Mouse (Mus musculus) midbrain, embryonic 11.5 days (tissue): ENCODE data around the gene Lin9. TPM values are rescaled to one million over a fixed set of nuclear protein-coding genes. Genes with fewer than 3 reads are reported as not detected.
"Not testable (repeated sequence)": the region's sequence is repeated elsewhere in the genome, so short reads cannot be mapped to it uniquely, and the experiment has no call there.

ENCODE experiments used
- ATAC-seq: fragments of 200-750 bp; cut with Nextera tagmentation; 2 replicates; pipeline ENCODE4 v1.8.0; 2017; ENCODE audit warnings: moderate TSS enrichment, moderate library complexity; ENCODE audit not compliant: low FRiP score
- DNase-seq: peaks from one replicate; pipeline ENCODE4 v3.0.0; 2015; ENCODE audit warnings: low spot score; ENCODE audit errors: missing footprints
- H3K27ac ChIP-seq: fragments of 300-500 bp; sonication (generic); 2 replicates; pipeline ENCODE4 v1.5.1; 2014; ENCODE audit warnings: low read depth, low read length
- H3K27me3 ChIP-seq: fragments of 300-500 bp; sonication (generic); 2 replicates; pipeline ENCODE4 v1.6.1; 2014; ENCODE audit warnings: mild to moderate bottlenecking, low read length, moderate library complexity, mixed read lengths; ENCODE audit not compliant: control insufficient read depth, insufficient read depth
- H3K36me3 ChIP-seq: fragments of 300-500 bp; sonication (generic); 2 replicates; pipeline ENCODE4 v1.6.1; 2014; ENCODE audit warnings: mild to moderate bottlenecking, low read length, moderate library complexity, mixed read lengths; ENCODE audit not compliant: control insufficient read depth, insufficient read depth
- H3K4me1 ChIP-seq: fragments of 300-500 bp; sonication (generic); 2 replicates; pipeline ENCODE4 v1.6.1; 2014; ENCODE audit warnings: low read length; ENCODE audit not compliant: control insufficient read depth, insufficient read depth
- H3K4me2 ChIP-seq: fragments of 300-500 bp; sonication (generic); 2 replicates; pipeline ENCODE4 v1.6.1; 2014; ENCODE audit warnings: mild to moderate bottlenecking, moderate library complexity
- H3K4me3 ChIP-seq: fragments of 300-500 bp; sonication (generic); 2 replicates; pipeline ENCODE4 v1.5.1; 2014; ENCODE audit warnings: low read depth, low read length
- H3K9ac ChIP-seq: fragments of 300-500 bp; sonication (generic); 2 replicates; pipeline ENCODE4 v1.6.1; 2014; ENCODE audit warnings: low read length
- H3K9me3 ChIP-seq: fragments of 300-500 bp; sonication (generic); 2 replicates; pipeline ENCODE4 v1.6.1; 2016; ENCODE audit warnings: low read length; ENCODE audit not compliant: control insufficient read depth
- WGBS: fragments of 180-500 bp; shearing (Covaris S2); extraction: QIAGEN DNeasy Blood & Tissue Kit; methylation state at CpG from one replicate; pipeline ENCODE4 v1.1.7; 2014; 5-methylcytosine and 5-hydroxymethylcytosine counted together
- polyA plus RNA-seq: library from polyadenylated mRNA; unstranded; fragments of >200 nt; fragmentation: Nextera tagmentation; extraction: Ambion mirVana; gene quantifications from 2 replicates; pipeline ENCODE4 v1.2.1, GENCODE M21; 2014

Lin9 gene
- 26.2 and 30.4 TPM in 2 replicates for polyA plus RNA-seq

- DNase-seq = peak; percentile 99
- peak within 1 kb of the TSS; percentile 83 for H3K4me2 ChIP-seq
- peak within 1 kb of the TSS; percentile 99 for H3K9ac ChIP-seq
- under 1% methylated on average over 39 of the region's 47 CpGs for WGBS
- peaks cover 18% of the 10 kb centered on the region for H3K4me1 ChIP-seq
- peak; percentile 92 for ATAC-seq
- no peaks in the 10 kb centered on the region for H3K27me3 ChIP-seq
- H3K4me3 ChIP-seq = peak within 1 kb of the TSS; percentile 79
- peak within 1 kb of the TSS; percentile 92 for H3K27ac ChIP-seq
- no peaks in the 10 kb centered on the region for H3K36me3 ChIP-seq
- no peaks in the 10 kb centered on the region for H3K9me3 ChIP-seq
These were observed at the start of gene Lin9 for GRCm38 (mm10) chr1:180641137-180641517. Gene Lin9 (plus strand): TSS chr1:180641150.

GRCm38 (mm10) chr1:180600578-180600977, 40.4 kb upstream of the Lin9 start:
- H3K27me3 ChIP-seq = no peaks in the 10 kb centered on the region
- H3K4me1 ChIP-seq = no peaks in the 10 kb centered on the region
- H3K4me2 ChIP-seq = no peak overlapping the region
- peaks cover 45% of the 10 kb centered on the region for H3K36me3 ChIP-seq
- no peaks in the 10 kb centered on the region for H3K9me3 ChIP-seq
- DNase-seq = no peak
- H3K4me3 ChIP-seq = no peak overlapping the region
- no peak for ATAC-seq
- no peak overlapping the region for H3K27ac ChIP-seq
- no peak overlapping the region for H3K9ac ChIP-seq
- 95% methylated on average over 6 of the region's 6 CpGs for WGBS

- ATAC-seq = no peak
- H3K27me3 ChIP-seq = no peaks in the 10 kb centered on the region
- no peaks in the 10 kb centered on the region for H3K9me3 ChIP-seq
- no peak overlapping the region for H3K4me2 ChIP-seq
- 93% methylated on average over 6 of the region's 6 CpGs for WGBS
- H3K27ac ChIP-seq = no peak overlapping the region
- no peak overlapping the region for H3K9ac ChIP-seq
- no peak for DNase-seq
- H3K36me3 ChIP-seq = peaks cover 37% of the 10 kb centered on the region
- no peaks in the 10 kb centered on the region for H3K4me1 ChIP-seq
- no peak overlapping the region for H3K4me3 ChIP-seq
These were observed 39.1 kb upstream of the Lin9 start for GRCm38 (mm10) chr1:180601806-180602205.

- DNase-seq = no peak
These were observed 36.4 kb upstream of the Lin9 start for GRCm38 (mm10) chr1:180604579-180604978.

GRCm38 (mm10) chr1:180606106-180606505, 34.8 kb upstream of the Lin9 start:
- H3K27ac ChIP-seq = no peak overlapping the region
- ATAC-seq (no peak), DNase-seq (no peak)
- H3K4me3 ChIP-seq = no peak overlapping the region
- no peak overlapping the region for H3K9ac ChIP-seq
- H3K4me2 ChIP-seq = no peak overlapping the region
- no peaks in the 10 kb centered on the region for H3K27me3 ChIP-seq
- no peaks in the 10 kb centered on the region for H3K4me1 ChIP-seq
- H3K36me3 ChIP-seq = peaks cover 9% of the 10 kb centered on the region
- H3K9me3 ChIP-seq = no peaks in the 10 kb centered on the region
- 75% methylated on average over 3 of the region's 3 CpGs for WGBS

More at GRCm38 (mm10) chr1:180604579-180604978, 36.4 kb upstream of the Lin9 start:
- WGBS = 76% methylated on average over 4 of the region's 4 CpGs
- Histone ChIP-seq H3K4me1 (no peaks in the 10 kb centered on the region), H3K27ac (no peak overlapping the region), H3K27me3 (no peaks in the 10 kb centered on the region), H3K9ac (no peak overlapping the region), H3K36me3 (peaks cover 23% of the 10 kb centered on the region), H3K9me3 (no peaks in the 10 kb centered on the region), H3K4me3 (no peak overlapping the region), H3K4me2 (no peak overlapping the region)
- no peak for ATAC-seq

- no peaks in the 10 kb centered on the region; the same call in 1 of the 2 replicates for H3K9me3 ChIP-seq
- WGBS = 76% methylated on average over 10 of the region's 10 CpGs
These were observed 34.0 kb upstream of the Lin9 start for GRCm38 (mm10) chr1:180606796-180607577.

GRCm38 (mm10) chr1:180607578-180607879, 33.4 kb upstream of the Lin9 start:
- WGBS = 90% methylated on average over 2 of the region's 2 CpGs

More at GRCm38 (mm10) chr1:180606796-180607577, 34.0 kb upstream of the Lin9 start:
- no peak overlapping the region for H3K4me2 ChIP-seq
- H3K27me3 ChIP-seq = no peaks in the 10 kb centered on the region
- no peak overlapping the region for H3K9ac ChIP-seq
- no peak for DNase-seq
- no peak for ATAC-seq
- H3K27ac ChIP-seq = no peak overlapping the region
- H3K4me1 ChIP-seq = no peaks in the 10 kb centered on the region
- H3K36me3 ChIP-seq = peaks cover 4% of the 10 kb centered on the region; the same call in 1 of the 2 replicates
- H3K4me3 ChIP-seq = no peak overlapping the region

GRCm38 (mm10) chr1:180611842-180612241, 29.1 kb upstream of the Lin9 start:
- ATAC-seq, H3K27me3 ChIP-seq, H3K4me2 ChIP-seq, H3K4me1 ChIP-seq, H3K9me3 ChIP-seq, DNase-seq, H3K36me3 ChIP-seq, H3K4me3 ChIP-seq, H3K9ac ChIP-seq, H3K27ac ChIP-seq: not testable (repeated sequence)
- WGBS = 95% methylated on average over 10 of the region's 14 CpGs

More at GRCm38 (mm10) chr1:180607578-180607879, 33.4 kb upstream of the Lin9 start:
- ATAC-seq (no peak), DNase-seq (no peak)
- H3K27ac ChIP-seq = no peak overlapping the region
- H3K9ac ChIP-seq = no peak overlapping the region
- no peaks in the 10 kb centered on the region; the same call in 1 of the 2 replicates for H3K9me3 ChIP-seq
- H3K4me2 ChIP-seq = no peak overlapping the region
- no peak overlapping the region for H3K4me3 ChIP-seq
- H3K36me3 ChIP-seq = peaks cover 4% of the 10 kb centered on the region; the same call in 1 of the 2 replicates
- no peaks in the 10 kb centered on the region for H3K4me1 ChIP-seq
- H3K27me3 ChIP-seq = no peaks in the 10 kb centered on the region

- DNase-seq (no peak), ATAC-seq (no peak)
- Histone ChIP-seq H3K9ac (no peak overlapping the region), H3K36me3 (no peaks in the 10 kb centered on the region), H3K9me3 (no peaks in the 10 kb centered on the region; the same call in 1 of the 2 replicates), H3K4me3 (no peak overlapping the region), H3K4me1 (no peaks in the 10 kb centered on the region), H3K27ac (no peak overlapping the region), H3K27me3 (no peaks in the 10 kb centered on the region), H3K4me2 (no peak overlapping the region)
- WGBS = 91% methylated on average over 3 of the region's 3 CpGs
These were observed 24.2 kb upstream of the Lin9 start for GRCm38 (mm10) chr1:180616762-180617161.
